Mouse (Mus musculus) hindbrain, embryonic 15.5 days (tissue): ENCODE measurements around the gene Arnt. TPM values are rescaled to one million over a fixed set of nuclear protein-coding genes. Genes with fewer than 3 reads are reported as not detected.
"Not testable (repeated sequence)": the region's sequence is repeated elsewhere in the genome, so short reads cannot be mapped to it uniquely, and the experiment has no call there.

ENCODE experiments used
- ATAC-seq: fragments of 200-750 bp; cut with Nextera tagmentation; 2 replicates; pipeline ENCODE4 v1.8.0; 2017; ENCODE audit warnings: low read depth, moderate number of reproducible peaks, moderate TSS enrichment; ENCODE audit not compliant: low FRiP score
- H3K27ac ChIP-seq: fragments of 300-500 bp; sonication (generic); replicated peaks from 2 replicates; pipeline ENCODE4 v1.5.1; 2015; ENCODE audit warnings: mild to moderate bottlenecking, inconsistent platforms
- H3K27me3 ChIP-seq: fragments of 300-500 bp; sonication (generic); 2 replicates; pipeline ENCODE4 v1.6.1; 2015; ENCODE audit warnings: control low read depth, inconsistent platforms
- H3K36me3 ChIP-seq: fragments of 300-500 bp; sonication (generic); 2 replicates; pipeline ENCODE4 v1.6.1; 2015; ENCODE audit warnings: control low read depth, inconsistent platforms
- H3K4me1 ChIP-seq: fragments of 300-500 bp; sonication (generic); replicated peaks from 2 replicates; pipeline ENCODE4 v1.6.1; 2015; ENCODE audit warnings: control low read depth, inconsistent platforms
- H3K4me2 ChIP-seq: fragments of 300-500 bp; sonication (generic); 2 replicates; pipeline ENCODE4 v1.6.1; 2015; ENCODE audit warnings: moderate library complexity, mild to moderate bottlenecking, inconsistent platforms
- H3K4me3 ChIP-seq: fragments of 300-500 bp; sonication (generic); 2 replicates; pipeline ENCODE4 v1.5.1; 2015; ENCODE audit warnings: mild to moderate bottlenecking, inconsistent platforms
- H3K9ac ChIP-seq: fragments of 300-500 bp; sonication (generic); 2 replicates; pipeline ENCODE4 v1.6.1; 2015; ENCODE audit warnings: inconsistent platforms
- H3K9me3 ChIP-seq: fragments of 300-500 bp; sonication (generic); 2 replicates; pipeline ENCODE4 v1.6.1; 2016; ENCODE audit warnings: control low read depth, inconsistent platforms
- WGBS: fragments of 180-500 bp; shearing (Covaris S2); methylation state at CpG from one replicate; pipeline ENCODE4 v1.1.7; 2015; 5-methylcytosine and 5-hydroxymethylcytosine counted together
- polyA plus RNA-seq: library from polyadenylated mRNA; unstranded; fragments of >200 nt; fragmentation: Nextera tagmentation; extraction: Ambion mirVana; gene quantifications from 2 replicates; pipeline ENCODE4 v1.2.1, GENCODE M21; 2015

Gene Arnt
- polyA plus RNA-seq, 1 experiment from 2014 or later = 15.8 TPM

GRCm38 (mm10) chr3:95534927-95535326 lies 100.7 kb downstream of the Arnt start:
- ATAC-seq = no peak
- WGBS = 94% methylated on average over 1 of the region's 1 CpGs

DNA sequence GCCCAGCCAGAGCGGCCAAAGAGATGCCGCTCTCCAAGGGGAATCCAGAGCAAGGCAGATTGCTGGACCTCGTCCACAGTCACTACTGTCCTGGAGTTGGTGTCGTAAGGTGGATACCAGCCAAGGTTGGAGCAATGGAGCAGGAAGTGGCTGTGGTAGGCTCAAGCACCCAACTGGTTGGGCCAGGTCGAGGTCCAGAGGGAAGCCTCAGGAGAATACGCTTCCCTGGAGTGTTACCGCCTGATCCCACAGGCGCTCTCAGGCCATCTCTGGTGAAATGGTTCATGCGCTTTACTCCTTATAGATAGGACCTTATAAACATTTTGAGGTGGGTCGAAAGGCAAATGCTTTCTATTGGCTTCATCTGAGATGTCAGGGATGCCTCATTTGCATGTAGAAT lies 104.7 kb downstream of the Arnt start:
- Histone ChIP-seq H3K4me1 (no peaks in the 10 kb centered on the region), H3K9ac (no peak overlapping the region), H3K27ac (no peak overlapping the region), H3K36me3 (no peaks in the 10 kb centered on the region), H3K4me3 (no peak overlapping the region), H3K27me3 (no peaks in the 10 kb centered on the region), H3K4me2 (no peak overlapping the region), H3K9me3 (no peaks in the 10 kb centered on the region)
- no peak for ATAC-seq
- WGBS = 90% methylated on average over 10 of the region's 10 CpGs

More at GRCm38 (mm10) chr3:95534927-95535326, 100.7 kb downstream of the Arnt start:
- H3K27me3 ChIP-seq = no peaks in the 10 kb centered on the region
- no peak overlapping the region for H3K27ac ChIP-seq
- H3K4me2 ChIP-seq = no peak overlapping the region
- no peak overlapping the region for H3K9ac ChIP-seq
- H3K4me3 ChIP-seq = no peak overlapping the region
- H3K4me1 ChIP-seq = no peaks in the 10 kb centered on the region
- H3K9me3 ChIP-seq = no peaks in the 10 kb centered on the region
- no peaks in the 10 kb centered on the region for H3K36me3 ChIP-seq

GRCm38 (mm10) chr3:95539837-95540236 lies 105.6 kb downstream of the Arnt start:
- Histone ChIP-seq H3K4me1 (no peaks in the 10 kb centered on the region), H3K9me3 (no peaks in the 10 kb centered on the region), H3K4me2 (no peak overlapping the region), H3K36me3 (no peaks in the 10 kb centered on the region), H3K9ac (no peak overlapping the region), H3K4me3 (no peak overlapping the region), H3K27ac (no peak overlapping the region), H3K27me3 (no peaks in the 10 kb centered on the region)
- 96% methylated on average over 4 of the region's 4 CpGs for WGBS
- no peak for ATAC-seq

DNA sequence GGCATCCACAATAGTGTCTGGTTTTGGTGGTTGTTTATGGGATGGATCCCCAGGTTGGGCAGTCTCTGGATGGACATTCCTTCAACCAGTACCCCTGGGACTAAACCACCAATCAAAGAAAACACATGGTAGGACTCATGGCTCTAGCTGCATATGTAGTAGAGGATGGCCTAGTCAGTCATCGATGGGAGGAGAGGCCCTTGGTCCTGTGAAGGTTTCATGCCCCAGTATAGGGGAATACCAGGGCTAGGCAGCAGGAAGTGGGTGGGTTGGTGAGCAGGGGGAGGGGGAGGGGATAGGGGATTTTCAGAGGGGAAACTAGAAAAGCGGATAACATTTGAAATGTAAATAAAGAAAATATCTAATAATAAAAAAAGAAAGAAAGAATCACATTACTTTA lies 107.0 kb downstream of the Arnt start:
- not testable (repeated sequence) for H3K4me2 ChIP-seq, H3K9me3 ChIP-seq, H3K36me3 ChIP-seq, H3K4me3 ChIP-seq, H3K9ac ChIP-seq, H3K27me3 ChIP-seq, H3K4me1 ChIP-seq, H3K27ac ChIP-seq, ATAC-seq
- WGBS = 88% methylated on average over 2 of the region's 2 CpGs

DNA sequence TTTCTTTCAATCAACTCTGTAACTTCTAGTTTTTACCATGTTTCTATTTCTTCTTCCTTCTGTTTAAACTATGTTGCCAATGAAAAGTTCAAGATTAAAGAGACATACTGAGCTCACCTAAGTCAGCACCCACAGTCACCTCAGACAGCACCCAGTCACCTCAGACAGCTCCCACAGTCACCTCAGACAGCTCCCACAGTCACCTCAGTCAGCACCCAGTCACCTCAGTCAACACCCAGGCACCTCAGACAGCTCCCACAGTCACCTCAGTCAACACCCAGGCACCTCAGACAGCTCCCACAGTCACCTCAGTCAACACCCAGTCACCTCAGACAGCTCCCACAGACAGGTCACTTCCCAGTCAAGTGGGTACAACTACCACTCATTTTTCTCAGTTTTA lies 108.0 kb downstream of the Arnt start:
- no peak for ATAC-seq
- Histone ChIP-seq H3K9ac (no peak overlapping the region), H3K4me2 (no peak overlapping the region), H3K36me3 (no peaks in the 10 kb centered on the region), H3K4me3 (no peak overlapping the region), H3K27me3 (no peaks in the 10 kb centered on the region), H3K9me3 (no peaks in the 10 kb centered on the region), H3K4me1 (no peaks in the 10 kb centered on the region), H3K27ac (no peak overlapping the region)

- Histone ChIP-seq H3K27ac (no peak overlapping the region), H3K4me1 (no peaks in the 10 kb centered on the region), H3K9me3 (no peaks in the 10 kb centered on the region), H3K36me3 (no peaks in the 10 kb centered on the region), H3K9ac (no peak overlapping the region), H3K4me3 (no peak overlapping the region), H3K4me2 (no peak overlapping the region), H3K27me3 (no peaks in the 10 kb centered on the region)
- 80% methylated on average over 7 of the region's 7 CpGs for WGBS
- ATAC-seq = no peak
Observed at GRCm38 (mm10) chr3:95542981-95543380, 108.8 kb downstream of the Arnt start.

Other genes with a start within 250 kb of the Arnt start
- gene Gabpb2, start 216.5 kb upstream of the Arnt start, polyA plus RNA-seq = 3.4 and 3.6 TPM in 2 replicates
- 57.1 and 59.3 TPM in 2 replicates for gene Cdc42se1, start 205.7 kb upstream of the Arnt start, polyA plus RNA-seq
- 323 and 341 TPM in 2 replicates for gene Mllt11, start 202.2 kb upstream of the Arnt start, polyA plus RNA-seq
- 0.13 and 0.19 TPM in 2 replicates for gene Gm128, start 192.8 kb upstream of the Arnt start, polyA plus RNA-seq
- 0.29 TPM in 1 of 2 replicates, not detected in the other for gene Bnipl, start 183.2 kb upstream of the Arnt start, polyA plus RNA-seq
- 34.5 and 36.6 TPM in 2 replicates for gene Mindy1, start 153.0 kb upstream of the Arnt start, polyA plus RNA-seq
- gene Prune1, start 152.3 kb upstream of the Arnt start, polyA plus RNA-seq = 66.5 and 69.9 TPM in 2 replicates
- gene Anxa9, start 127.2 kb upstream of the Arnt start, polyA plus RNA-seq = 0.47 and 0.72 TPM in 2 replicates
- gene Cers2, start 119.6 kb upstream of the Arnt start, polyA plus RNA-seq = 92.7 and 101 TPM in 2 replicates
- gene Setdb1, start 77.2 kb upstream of the Arnt start, polyA plus RNA-seq = 39.3 and 42.7 TPM in 2 replicates
- gene 4930558C23Rik, start 31.5 kb upstream of the Arnt start, polyA plus RNA-seq = not detected in 2 replicates
- 7.9 and 8.8 TPM in 2 replicates for gene Ctsk, start 64.9 kb downstream of the Arnt start, polyA plus RNA-seq
- gene Ctss, start 92.4 kb downstream of the Arnt start, polyA plus RNA-seq = 14.3 and 19.3 TPM in 2 replicates
- not detected in 2 replicates for gene Hormad1, start 125.3 kb downstream of the Arnt start, polyA plus RNA-seq
- gene Golph3l, start 154.5 kb downstream of the Arnt start, polyA plus RNA-seq = 25.8 and 26.8 TPM in 2 replicates
- 109 and 110 TPM in 2 replicates for gene Ensa, start 190.6 kb downstream of the Arnt start, polyA plus RNA-seq
- 46.3 and 47.4 TPM in 2 replicates for gene Mcl1, start 224.4 kb downstream of the Arnt start, polyA plus RNA-seq